In genomic region chr2:38781945-38782720, GRCm38 (mm10) we compare ENCODE assay signal across 9 mouse cellular contexts.
DNase-seq lines count a peak whose midpoint lies in the region; ATAC-seq and TF ChIP-seq lines count a peak whose summit lies in the region.
"Had no signal": no experiment of that assay in that cellular context is flagged by ENCODE, and none has a peak within 500 bp of the region (broad histone marks: within the 10 kb centered on the region; RNA-seq: fewer than 3 reads in every experiment).

No protein-coding gene starts in this region.

- H3K4me1 ChIP-seq in kidney, embryonic 15.5 days, result peaks cover 18% of the 10 kb centered on the region
- H3K4me1 ChIP-seq in hindbrain, embryonic 13.5 days (replicated peaks), result peaks cover 12% of the 10 kb centered on the region

- H3K79me2 ChIP-seq in myocyte (ENCODE audit: control insufficient read depth, insufficient read depth), result no peaks in the 10 kb centered on the region

- no peak overlapping the region for H3K4me3 ChIP-seq in kidney, embryonic 15.5 days (replicated peaks)
- no peak overlapping the region for H3K4me3 ChIP-seq in hindbrain, embryonic 13.5 days
- H3K4me3 ChIP-seq in myocyte, result no peak overlapping the region
- H3K4me3 ChIP-seq: erythroblast, embryonic 14.5 days had no signal

- ATAC-seq in kidney, embryonic 15.5 days (replicated peaks; ENCODE audit: low FRiP score), result no peak
- ATAC-seq in hindbrain, embryonic 13.5 days (ENCODE audit: low FRiP score), result peak; percentile 49; the same call in 1 of the 2 replicates

- H3K36me3 ChIP-seq in kidney, embryonic 15.5 days, result no peaks in the 10 kb centered on the region
- H3K36me3 ChIP-seq in hindbrain, embryonic 13.5 days, result no peaks in the 10 kb centered on the region
- H3K36me3 ChIP-seq in myocyte (ENCODE audit: control insufficient read depth, insufficient read depth), result no peaks in the 10 kb centered on the region

- no peaks in the 10 kb centered on the region for H3K27me3 ChIP-seq in kidney, embryonic 15.5 days
- no peaks in the 10 kb centered on the region for H3K27me3 ChIP-seq in hindbrain, embryonic 13.5 days
- no peaks in the 10 kb centered on the region for H3K27me3 ChIP-seq in myocyte (ENCODE audit: control insufficient read depth, insufficient read depth, insufficient read length)

- DNase-seq in kidney, adult 9 months, result no peak
- DNase-seq in brain, embryonic 14.5 days (ENCODE audit: low read depth), result peak; percentile 54
- no peak for DNase-seq in frontal cortex, postnatal 10 days (ENCODE audit: low spot score in 2 of 2)
- DNase-seq in cerebellum, adult 8-10 months, result no peak
- DNase-seq in gastrocnemius, postnatal 25 days, result no peak

- 0 out of 2 replicates have a peak overlapping the region, but pooled peaks have one; percentile 8 for H3K4me2 ChIP-seq in kidney, embryonic 15.5 days
- peak overlapping the region; percentile 30 for H3K4me2 ChIP-seq in hindbrain, embryonic 13.5 days
- peak overlapping the region; percentile 32 for H3K4me2 ChIP-seq in myocyte (ENCODE audit: low read depth)

- no peak overlapping the region for H3K27ac ChIP-seq in kidney, embryonic 15.5 days
- peak overlapping the region; percentile 74; the same call in 1 of the 2 replicates for H3K27ac ChIP-seq in hindbrain, embryonic 13.5 days

- TF ChIP-seq POLR2A in brain, embryonic 14.5 days (IDR thresholded peaks at IDR 0.05; ENCODE audit: borderline replicate concordance, extremely low read depth, insufficient read depth, insufficient read length, poor library complexity, severe bottlenecking), result no peak
- no peak for TF ChIP-seq POLR2A in myocyte (IDR thresholded peaks at IDR 0.05; ENCODE audit: insufficient read length, low read depth)

- H3K9me3 ChIP-seq in kidney, embryonic 15.5 days (replicated peaks), result no peaks in the 10 kb centered on the region
- H3K9me3 ChIP-seq in hindbrain, embryonic 13.5 days, result no peaks in the 10 kb centered on the region

- H3K9ac ChIP-seq in kidney, embryonic 15.5 days, result no peak overlapping the region
- no peak overlapping the region for H3K9ac ChIP-seq in hindbrain, embryonic 13.5 days

- WGBS in kidney, embryonic 15.5 days, result 19% methylated on average over 6 of the region's 6 CpGs
- WGBS in hindbrain, embryonic 13.5 days, result 3% methylated on average over 6 of the region's 6 CpGs

- H3ac ChIP-seq in myocyte (ENCODE audit: control insufficient read depth, insufficient read length), result no peak overlapping the region

- no peak for TF ChIP-seq CTCF in brain, embryonic 14.5 days (IDR thresholded peaks at IDR 0.05; ENCODE audit: borderline replicate concordance, extremely low read depth, insufficient read depth, insufficient read length)

TF ChIP-seq in myocyte, 11 proteins besides CTCF, POLR2A, EP300 and RAD21:
- TF ChIP-seq MYOG (IDR thresholded peaks at IDR 0.05; ENCODE audit: control insufficient read depth in 1 of 3, insufficient read depth in 1 of 3, insufficient read length in 2 of 3, low read depth in 2 of 3), result no peak
- no peak for TF ChIP-seq SRF (IDR thresholded peaks at IDR 0.05; ENCODE audit: control insufficient read depth, insufficient read length, low read depth)
- no peak for TF ChIP-seq POLR2AphosphoS2 (IDR thresholded peaks at IDR 0.05; ENCODE audit: insufficient read length, low read depth)
- no peak for TF ChIP-seq MAX (IDR thresholded peaks at IDR 0.05; ENCODE audit: low read depth)
- TF ChIP-seq TCF3 (IDR thresholded peaks at IDR 0.05; ENCODE audit: insufficient read length, low read depth), result no peak
- no peak for TF ChIP-seq TCF12 (IDR thresholded peaks at IDR 0.05; ENCODE audit: insufficient read depth, poor library complexity, severe bottlenecking)
- no peak for TF ChIP-seq E2F4 (IDR thresholded peaks at IDR 0.05; ENCODE audit: insufficient read depth)
- TF ChIP-seq USF1 (IDR thresholded peaks at IDR 0.05; ENCODE audit: low read depth), result no peak
- no peak for TF ChIP-seq MYOD1 (IDR thresholded peaks at IDR 0.05; ENCODE audit: control insufficient read depth in 1 of 3, insufficient read length in 2 of 3, low read depth in 2 of 3)
- no peak for TF ChIP-seq REST (IDR thresholded peaks at IDR 0.05; ENCODE audit: insufficient read depth, insufficient read length)
- no peak for TF ChIP-seq CEBPB (IDR thresholded peaks at IDR 0.05; ENCODE audit: insufficient read depth, poor library complexity, severe bottlenecking)
